Mouse (Mus musculus) lung, embryonic 16.5 days (tissue): ENCODE results near the gene Fkbp14. TPM values are rescaled to one million over a fixed set of nuclear protein-coding genes. Genes with fewer than 3 reads are reported as not detected.

Experiments
- ATAC-seq: fragments of 200-750 bp; cut with Nextera tagmentation; 2 replicates; pipeline ENCODE4 v1.8.0; 2017; ENCODE audit warnings: low read depth, mild to moderate bottlenecking, moderate library complexity
- H3K27ac ChIP-seq: fragments of 300-500 bp; sonication (generic); 2 replicates; pipeline ENCODE4 v1.5.1; 2014; ENCODE audit warnings: mild to moderate bottlenecking, control low read depth, low read length
- H3K27me3 ChIP-seq: fragments of 300-500 bp; sonication (generic); 2 replicates; pipeline ENCODE4 v1.6.1; 2014; ENCODE audit warnings: low read depth, low read length, mixed read lengths; ENCODE audit not compliant: control insufficient read depth, insufficient read depth
- H3K36me3 ChIP-seq: fragments of 300-500 bp; sonication (generic); 2 replicates; pipeline ENCODE4 v1.6.1; 2014; ENCODE audit warnings: low read length; ENCODE audit not compliant: control insufficient read depth, insufficient read depth
- H3K4me1 ChIP-seq: fragments of 300-500 bp; sonication (generic); replicated peaks from 2 replicates; pipeline ENCODE4 v1.6.1; 2014; ENCODE audit warnings: low read length, mixed read lengths; ENCODE audit not compliant: control insufficient read depth, insufficient read depth
- H3K4me2 ChIP-seq: fragments of 300-500 bp; sonication (generic); 2 replicates; pipeline ENCODE4 v1.6.1; 2014; ENCODE audit warnings: low read depth, low read length, control low read depth
- H3K4me3 ChIP-seq: fragments of 300-500 bp; sonication (generic); 2 replicates; pipeline ENCODE4 v1.5.1; 2014; ENCODE audit warnings: mild to moderate bottlenecking, low read length, control low read depth
- H3K9ac ChIP-seq: fragments of 300-500 bp; sonication (generic); 2 replicates; pipeline ENCODE4 v1.6.1; 2014; ENCODE audit warnings: low read length, control low read depth
- H3K9me3 ChIP-seq: fragments of 300-500 bp; sonication (generic); 2 replicates; pipeline ENCODE4 v1.6.1; 2016; ENCODE audit warnings: low read length; ENCODE audit not compliant: control insufficient read depth
- WGBS: fragments of 180-500 bp; shearing (Covaris S2); extraction: QIAGEN DNeasy Blood & Tissue Kit; methylation state at CpG from one replicate; pipeline ENCODE4 v1.1.7; 2014; 5-methylcytosine and 5-hydroxymethylcytosine counted together
- polyA plus RNA-seq: library from polyadenylated mRNA; unstranded; fragments of >200 nt; fragmentation: Nextera tagmentation; extraction: Ambion mirVana; gene quantifications from 2 replicates; pipeline ENCODE4 v1.2.1, GENCODE M21; 2015

Fkbp14 gene
- polyA plus RNA-seq, 1 experiment from 2014 or later: 25.0 TPM

DNA sequence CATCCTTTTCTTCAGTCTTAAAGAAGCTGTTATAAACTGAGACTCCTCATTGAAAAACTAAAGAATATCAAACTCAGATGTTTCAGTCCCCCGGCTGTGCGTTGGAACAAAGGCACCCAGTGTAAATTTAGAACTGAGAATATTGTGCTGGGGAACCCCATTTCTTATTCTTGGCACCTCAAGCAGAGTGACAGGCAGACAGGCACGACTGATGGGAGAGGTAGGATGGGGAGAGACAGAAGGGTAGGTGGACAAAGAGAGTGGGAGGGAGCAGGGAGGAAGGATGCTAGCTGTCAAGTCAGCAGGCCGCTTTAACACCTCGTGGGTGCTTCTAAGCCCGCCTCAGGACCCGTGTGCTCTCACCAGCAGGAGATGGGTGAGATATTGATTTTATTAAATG lies 54.3 kb downstream of the Fkbp14 start:
- Histone ChIP-seq H3K36me3 (no peaks in the 10 kb centered on the region), H3K4me3 (no peak overlapping the region), H3K9me3 (no peaks in the 10 kb centered on the region), H3K4me2 (no peak overlapping the region), H3K27me3 (no peaks in the 10 kb centered on the region), H3K9ac (no peak overlapping the region), H3K27ac (no peak overlapping the region), H3K4me1 (no peaks in the 10 kb centered on the region)
- ATAC-seq: no peak
- WGBS: 82% methylated on average over 7 of the region's 7 CpGs

DNA sequence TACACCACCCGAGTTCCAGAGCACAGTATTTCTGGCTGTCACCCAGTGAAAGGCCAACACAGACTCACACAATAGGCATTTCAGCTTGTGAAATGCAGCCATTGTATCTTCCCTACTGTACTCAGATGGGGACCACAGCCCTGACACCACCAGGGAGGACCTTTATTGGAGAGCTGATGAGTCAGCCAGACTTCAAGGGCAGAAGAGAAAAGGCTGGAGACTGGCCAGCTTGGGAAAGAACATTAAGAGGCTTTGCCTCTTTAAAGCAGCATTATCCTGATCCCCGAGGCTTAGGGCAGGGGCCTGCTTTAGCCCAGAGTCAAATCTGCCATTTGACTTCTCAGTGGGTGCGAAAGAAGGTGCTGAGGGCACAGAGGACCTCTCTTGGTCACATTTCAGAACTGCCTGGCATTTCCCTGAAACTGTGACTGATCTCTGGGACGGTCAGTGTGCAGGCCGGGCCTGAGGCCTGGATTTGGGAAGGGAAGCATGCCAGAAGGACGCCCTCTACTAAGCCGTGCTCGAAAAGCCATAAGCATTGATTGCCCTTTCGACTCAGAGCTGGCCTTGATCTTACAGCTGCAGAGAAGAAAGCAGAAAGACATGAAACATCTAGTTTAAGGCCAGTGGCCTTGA lies 56.7 kb downstream of the Fkbp14 start:
- no peak for ATAC-seq
- 70% methylated on average over 9 of the region's 9 CpGs for WGBS
- Histone ChIP-seq H3K4me3 (no peak overlapping the region), H3K27ac (no peak overlapping the region), H3K9me3 (no peaks in the 10 kb centered on the region), H3K36me3 (no peaks in the 10 kb centered on the region), H3K4me2 (no peak overlapping the region), H3K9ac (no peak overlapping the region), H3K4me1 (no peaks in the 10 kb centered on the region), H3K27me3 (no peaks in the 10 kb centered on the region)

DNA sequence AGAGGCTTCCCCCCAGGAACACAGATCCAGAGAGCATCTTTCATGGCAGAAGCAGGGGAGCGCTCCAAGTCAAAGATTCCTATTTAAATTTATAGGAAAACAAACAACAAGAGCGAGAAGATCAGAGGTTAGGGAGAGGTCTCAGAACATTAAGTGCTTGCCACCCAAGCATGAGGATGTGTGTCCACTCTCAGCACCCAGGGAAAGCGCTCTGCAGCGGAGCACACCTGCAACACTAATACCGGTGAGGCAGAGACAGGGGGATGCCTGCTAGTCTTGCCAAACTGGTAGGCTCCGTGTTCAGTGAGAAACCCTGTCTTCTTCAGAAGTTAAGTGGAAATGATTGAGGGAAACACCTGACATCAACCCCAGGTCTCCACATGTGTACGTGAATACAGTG lies 57.7 kb downstream of the Fkbp14 start:
- no peaks in the 10 kb centered on the region for H3K9me3 ChIP-seq
- H3K27ac ChIP-seq: no peak overlapping the region
- no peak overlapping the region for H3K9ac ChIP-seq
- H3K4me2 ChIP-seq: no peak overlapping the region
- ATAC-seq: no peak
- H3K36me3 ChIP-seq: no peaks in the 10 kb centered on the region
- WGBS: 86% methylated on average over 7 of the region's 7 CpGs
- H3K27me3 ChIP-seq: no peaks in the 10 kb centered on the region
- no peak overlapping the region for H3K4me3 ChIP-seq
- no peaks in the 10 kb centered on the region for H3K4me1 ChIP-seq

DNA sequence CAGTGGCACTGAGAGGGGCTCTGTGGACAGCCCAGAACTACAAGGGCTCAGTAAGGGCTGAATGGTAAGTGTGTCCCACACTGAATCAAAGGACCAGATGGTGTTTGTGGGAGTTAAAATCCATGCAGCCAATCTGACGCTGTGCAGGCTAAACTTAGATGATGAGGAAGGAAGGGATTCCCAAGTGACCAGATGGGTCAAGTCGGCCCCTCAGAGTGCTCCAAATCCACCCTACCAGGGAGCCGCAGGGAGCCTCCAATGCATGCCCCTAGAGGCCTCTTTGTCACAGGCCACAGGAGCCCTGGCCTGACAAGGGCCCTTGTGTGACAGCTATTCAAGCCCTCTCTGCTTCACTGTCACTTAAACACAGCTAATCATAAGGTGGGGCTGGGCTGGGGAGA lies 58.3 kb downstream of the Fkbp14 start:
- WGBS: 37% methylated on average over 3 of the region's 3 CpGs
- H3K9me3 ChIP-seq: no peaks in the 10 kb centered on the region
- ATAC-seq: no peak
- H3K9ac ChIP-seq: no peak overlapping the region
- no peaks in the 10 kb centered on the region for H3K4me1 ChIP-seq
- H3K4me3 ChIP-seq: no peak overlapping the region
- H3K27ac ChIP-seq: no peak overlapping the region
- H3K27me3 ChIP-seq: no peaks in the 10 kb centered on the region
- no peaks in the 10 kb centered on the region for H3K36me3 ChIP-seq
- H3K4me2 ChIP-seq: no peak overlapping the region

DNA sequence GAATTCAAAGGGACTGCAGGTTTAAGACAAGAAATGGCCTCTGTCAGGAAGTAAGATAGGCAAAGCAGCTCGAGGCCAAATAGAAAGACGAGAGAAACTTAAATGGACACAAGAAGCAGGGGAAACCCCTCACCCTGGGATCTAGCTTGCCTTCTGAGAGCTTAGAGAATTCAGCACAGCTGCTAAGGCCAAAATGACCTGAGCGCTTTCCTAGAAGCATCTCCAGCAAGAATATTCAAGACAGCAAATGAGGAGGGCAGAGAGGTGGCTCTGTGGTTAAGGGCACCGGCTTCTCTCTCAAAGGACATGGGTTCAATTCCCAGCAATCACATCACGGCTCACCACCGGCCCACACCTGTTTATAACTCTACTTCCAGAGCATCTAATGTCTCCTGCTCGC lies 60.1 kb downstream of the Fkbp14 start:
- H3K27ac ChIP-seq: no peak overlapping the region
- H3K9ac ChIP-seq: no peak overlapping the region
- no peak for ATAC-seq
- H3K27me3 ChIP-seq: no peaks in the 10 kb centered on the region
- H3K36me3 ChIP-seq: no peaks in the 10 kb centered on the region
- no peak overlapping the region for H3K4me2 ChIP-seq
- H3K4me1 ChIP-seq: no peaks in the 10 kb centered on the region
- WGBS: 79% methylated on average over 7 of the region's 7 CpGs
- no peaks in the 10 kb centered on the region for H3K9me3 ChIP-seq
- no peak overlapping the region for H3K4me3 ChIP-seq

DNA sequence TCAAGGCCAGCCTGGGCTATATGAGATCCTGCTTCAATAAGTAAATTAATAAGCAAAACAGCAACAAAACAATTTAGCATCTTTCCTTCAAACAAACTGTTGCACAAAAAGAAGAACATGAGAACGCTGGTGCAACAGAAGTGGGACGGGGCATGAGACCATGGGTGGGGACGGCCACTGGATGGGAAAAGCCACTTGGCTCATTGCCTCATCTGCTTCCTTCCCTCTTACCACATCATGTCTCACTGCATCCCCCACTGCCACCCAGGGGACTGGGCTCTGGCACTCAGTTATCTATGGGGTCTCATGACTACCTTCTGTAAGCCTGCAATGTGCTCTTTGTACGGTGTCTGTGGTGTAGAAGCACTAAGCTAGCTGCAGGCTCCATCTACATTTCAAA lies 61.6 kb downstream of the Fkbp14 start:
- H3K4me1 ChIP-seq: 0 out of 2 replicates have a peak, but pooled peaks cover 3% of the 10 kb centered on the region
- no peak overlapping the region for H3K4me2 ChIP-seq
- no peaks in the 10 kb centered on the region for H3K36me3 ChIP-seq
- no peaks in the 10 kb centered on the region for H3K9me3 ChIP-seq
- no peak overlapping the region for H3K9ac ChIP-seq
- no peak overlapping the region for H3K27ac ChIP-seq
- 82% methylated on average over 4 of the region's 4 CpGs for WGBS
- no peak for ATAC-seq
- no peaks in the 10 kb centered on the region for H3K27me3 ChIP-seq
- no peak overlapping the region for H3K4me3 ChIP-seq

DNA sequence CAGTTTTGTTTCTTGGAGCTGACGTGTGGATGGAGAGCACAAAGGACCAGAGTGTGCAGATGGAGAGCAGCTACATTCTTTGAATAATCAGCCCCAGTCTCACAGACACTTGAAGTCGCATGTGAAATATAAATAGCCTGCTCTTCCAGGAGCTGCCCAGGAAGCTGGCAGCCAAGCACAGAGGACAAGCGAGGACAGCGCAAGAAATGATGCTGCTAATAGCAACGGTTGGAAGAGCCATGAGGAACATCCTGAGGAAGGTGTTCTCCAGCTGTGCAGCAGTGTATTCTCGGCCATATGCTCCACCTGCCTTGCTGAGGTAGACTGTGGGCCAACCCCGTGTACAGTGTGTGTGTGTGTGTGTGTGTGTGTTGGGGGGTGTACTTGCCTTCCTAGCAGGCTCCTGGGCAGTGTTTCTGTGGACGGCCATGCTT lies 66.0 kb downstream of the Fkbp14 start:
- Histone ChIP-seq H3K36me3 (no peaks in the 10 kb centered on the region), H3K27ac (no peak overlapping the region), H3K27me3 (no peaks in the 10 kb centered on the region), H3K4me2 (no peak overlapping the region), H3K4me3 (no peak overlapping the region), H3K4me1 (0 out of 2 replicates have a peak, but pooled peaks cover 3% of the 10 kb centered on the region), H3K9ac (no peak overlapping the region), H3K9me3 (no peaks in the 10 kb centered on the region)
- ATAC-seq: peak; percentile 54; the same call in 1 of the 2 replicates
- WGBS: 28% methylated on average over 8 of the region's 8 CpGs

DNA sequence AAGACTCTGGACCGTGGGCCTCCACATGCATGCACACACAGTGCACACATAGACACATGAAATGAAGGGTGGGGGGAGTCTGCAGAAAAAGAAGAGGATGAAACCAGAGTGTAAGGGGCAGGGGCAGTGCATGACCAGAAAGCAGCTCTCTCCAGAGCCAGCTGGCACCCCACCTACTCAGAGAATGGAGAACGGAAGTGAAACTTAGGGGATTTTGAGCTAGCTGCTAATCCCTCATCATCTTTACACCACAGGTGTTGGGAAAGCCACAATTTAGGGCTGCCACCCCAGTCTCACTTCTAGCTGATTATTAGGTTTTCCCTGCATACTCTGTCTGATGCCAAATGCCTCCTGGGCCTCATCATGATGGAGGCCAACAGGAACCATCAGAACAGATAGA lies 66.9 kb downstream of the Fkbp14 start:
- no peak for ATAC-seq
- Histone ChIP-seq H3K27ac (no peak overlapping the region), H3K36me3 (no peaks in the 10 kb centered on the region), H3K4me2 (no peak overlapping the region), H3K4me1 (0 out of 2 replicates have a peak, but pooled peaks cover 3% of the 10 kb centered on the region), H3K9ac (no peak overlapping the region), H3K27me3 (no peaks in the 10 kb centered on the region), H3K9me3 (no peaks in the 10 kb centered on the region), H3K4me3 (no peak overlapping the region)
- WGBS: 67% methylated on average over 2 of the region's 2 CpGs

DNA sequence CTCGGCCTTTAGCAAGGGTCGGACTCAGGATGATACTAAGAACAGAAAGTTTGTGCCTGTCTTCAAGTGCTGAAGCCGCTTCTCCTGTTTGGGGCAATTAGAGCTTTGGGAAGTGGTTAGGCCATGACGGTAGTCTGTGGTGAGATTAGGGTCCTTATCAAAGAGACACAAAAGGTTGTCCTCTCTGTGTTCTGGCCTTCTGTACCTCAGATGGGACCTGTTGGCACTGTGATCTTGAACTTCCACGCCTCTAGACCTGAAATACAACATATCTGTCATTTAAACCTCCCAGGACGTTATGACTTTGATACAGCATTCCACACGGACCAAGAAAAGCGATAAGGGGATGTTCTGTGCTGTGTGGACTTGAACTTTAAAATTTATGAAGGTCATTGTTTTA lies 68.4 kb downstream of the Fkbp14 start:
- WGBS: 84% methylated on average over 8 of the region's 8 CpGs

More for the DNA sequence above, 68.4 kb downstream of the Fkbp14 start:
- Histone ChIP-seq H3K4me2 (no peak overlapping the region), H3K27ac (no peak overlapping the region), H3K9ac (no peak overlapping the region), H3K9me3 (no peaks in the 10 kb centered on the region), H3K27me3 (no peaks in the 10 kb centered on the region), H3K4me1 (0 out of 2 replicates have a peak, but pooled peaks cover 3% of the 10 kb centered on the region), H3K4me3 (no peak overlapping the region), H3K36me3 (no peaks in the 10 kb centered on the region)
- no peak for ATAC-seq
